Mouse (Mus musculus): ENCODE measurements around the gene Kxd1. TPM values are rescaled to one million over a fixed set of nuclear protein-coding genes. Genes with fewer than 3 reads are reported as not detected.

Kxd1 gene
- 10 to 100 TPM; 37.2 to 40.7 TPM for total RNA-seq (2021)
- long read RNA-seq, experiment 1, transcript Kxd1-201 (5 exons, 1,216 nt), result major isoform, 15 of 29 reads
- long read RNA-seq, experiment 1, partial matches to known transcripts, result 1 of 29 reads
- long read RNA-seq, experiment 1, other reads (novel, unspliced or antisense), result 11 of 29 reads
- long read RNA-seq, experiment 2, transcript Kxd1-201 (5 exons, 1,216 nt), result major isoform, 14 of 36 reads
- long read RNA-seq, experiment 2, partial matches to known transcripts, result 7 of 36 reads
- long read RNA-seq, experiment 2, other reads (novel, unspliced or antisense), result 12 of 36 reads

DNA sequence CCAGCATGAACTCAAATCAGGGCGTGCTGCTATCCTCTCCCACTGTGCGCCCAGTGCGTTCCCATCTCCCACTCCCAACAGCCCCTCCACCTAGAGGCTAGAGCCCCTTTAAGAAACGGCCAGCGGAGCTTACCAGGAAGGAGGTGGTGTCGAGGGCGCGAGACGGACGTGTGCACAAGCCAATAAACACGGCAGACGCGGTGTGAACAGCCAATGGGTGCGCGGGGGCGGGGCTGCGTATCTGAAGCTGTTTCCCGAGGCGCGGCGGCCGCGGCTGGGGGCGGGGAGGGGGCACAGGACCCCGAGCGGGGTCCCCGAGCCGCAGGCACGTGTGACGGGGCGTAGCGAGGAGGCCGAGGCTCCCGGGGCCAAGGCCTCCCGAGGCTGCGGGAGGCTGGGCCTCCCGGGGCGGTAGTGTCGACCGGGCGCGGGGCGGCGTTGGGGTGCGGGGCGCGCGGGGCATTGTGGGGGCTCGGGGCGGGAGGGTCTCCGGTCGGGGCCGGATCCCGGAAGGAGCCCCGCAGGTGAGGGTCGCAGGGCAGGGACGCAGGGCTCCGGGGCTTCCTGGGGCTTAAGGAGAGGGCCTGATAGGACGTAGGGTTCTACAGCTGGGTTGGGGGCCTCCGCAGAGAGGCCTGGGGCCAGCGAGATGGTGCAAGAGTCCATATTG is at the start of gene Kxd1, which contains the start of gene Fkbp8:
Gene Kxd1, minus strand, starts transcription at position 445 of the 670 bp plus-strand sequence.
Gene Fkbp8, plus strand, starts transcription at position 213 of the 670 bp plus-strand sequence.
- H3K4me3 ChIP-seq, result peak within 1 kb of the TSS; percentile 96
- TF ChIP-seq CTCF (conservative IDR thresholded peaks at IDR 0.05), result no peak
- DNase-seq (ENCODE audit: low spot score in 2 of 2), result peak; percentile 98 to 99
- peak within 1 kb of the TSS; percentile 96 for H3K27ac ChIP-seq

GRCm38 (mm10) chr8:70577207-70577606 is 49.5 kb upstream of the Kxd1 start:
- Histone ChIP-seq H3K27ac (no peak overlapping the region), H3K4me3 (no peak overlapping the region)
- DNase-seq (ENCODE audit: low spot score in 2 of 2), result no peak
- no peak for TF ChIP-seq CTCF (conservative IDR thresholded peaks at IDR 0.05)

- no peak for DNase-seq (ENCODE audit: low spot score in 2 of 2)
- Histone ChIP-seq H3K4me3 (no peak overlapping the region), H3K27ac (peak overlapping the region; percentile 63)
- no peak for TF ChIP-seq CTCF (conservative IDR thresholded peaks at IDR 0.05)
Observed at GRCm38 (mm10) chr8:70574915-70575314, 47.2 kb upstream of the Kxd1 start.

DNA sequence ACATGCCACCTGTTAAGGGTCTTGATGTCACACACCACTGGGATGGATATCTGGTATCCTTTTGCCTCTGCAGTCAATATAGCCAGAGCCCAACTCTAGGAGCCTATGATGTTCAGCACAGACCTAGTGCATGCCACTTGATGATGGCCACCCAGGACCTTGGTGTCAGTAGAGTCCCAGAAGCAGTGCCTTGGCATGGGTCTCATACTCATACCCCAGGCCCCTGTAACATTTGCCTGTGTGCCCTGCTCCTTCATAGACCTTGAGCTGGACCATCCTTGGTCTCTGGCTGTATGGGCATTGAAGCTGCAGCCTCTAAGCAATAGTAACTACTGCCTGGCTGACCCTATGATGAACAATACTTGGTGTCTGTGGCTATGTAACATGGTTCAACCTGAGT is 46.5 kb upstream of the Kxd1 start:
- peak overlapping the region; percentile 63 for H3K27ac ChIP-seq
- no peak for DNase-seq (ENCODE audit: low spot score in 2 of 2)
- TF ChIP-seq CTCF (conservative IDR thresholded peaks at IDR 0.05), result no peak

DNA sequence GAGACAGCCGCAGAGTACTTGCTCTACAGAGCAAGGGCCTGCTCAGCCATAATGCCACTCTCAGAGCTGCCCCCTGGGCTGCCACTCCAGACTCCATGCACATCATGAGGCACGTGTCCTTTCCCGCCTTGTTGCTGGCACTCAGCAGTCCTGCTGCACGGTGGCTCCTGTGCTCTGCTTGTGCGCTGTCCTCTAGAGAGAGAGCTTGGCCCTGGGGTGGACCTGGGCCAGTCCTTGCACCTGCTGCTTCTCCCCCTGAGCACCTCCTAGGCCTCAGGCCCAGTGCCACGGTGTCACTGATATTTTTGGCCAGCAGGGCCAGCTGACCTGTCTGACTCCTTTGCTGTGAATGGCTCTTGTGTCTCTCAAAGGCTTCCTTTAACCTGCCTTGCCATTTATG is 43.2 kb upstream of the Kxd1 start:
- Histone ChIP-seq H3K27ac (peak overlapping the region; percentile 53; the same call in 1 of the 2 replicates), H3K4me3 (no peak overlapping the region)
- DNase-seq (ENCODE audit: low spot score in 2 of 2), result no peak
- TF ChIP-seq CTCF (conservative IDR thresholded peaks at IDR 0.05), result no peak

More for the DNA sequence above, 46.5 kb upstream of the Kxd1 start:
- no peak overlapping the region for H3K4me3 ChIP-seq

DNA sequence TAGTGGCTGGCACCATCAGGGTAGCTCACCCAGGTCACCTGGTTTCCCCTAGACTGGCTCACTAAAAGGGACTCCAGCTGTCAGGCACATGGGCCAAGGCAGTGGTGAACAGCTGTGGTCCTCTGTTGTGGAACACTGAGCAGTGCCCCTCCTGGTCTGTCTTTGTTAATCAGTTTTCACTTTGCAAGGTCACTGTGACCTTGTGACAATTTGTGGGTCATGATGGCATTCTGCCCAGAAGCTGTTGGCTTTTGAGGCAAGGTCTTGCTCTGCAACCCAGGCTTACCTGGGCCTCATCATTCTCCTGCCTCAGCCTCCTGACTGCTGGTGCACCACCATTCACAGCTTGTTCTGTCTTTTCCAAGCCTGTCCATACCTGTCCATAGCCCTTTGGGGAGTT is 42.6 kb upstream of the Kxd1 start:
- Histone ChIP-seq H3K27ac (peak overlapping the region; percentile 53), H3K4me3 (no peak overlapping the region)
- no peak for DNase-seq (ENCODE audit: low spot score in 2 of 2)
- no peak for TF ChIP-seq CTCF (conservative IDR thresholded peaks at IDR 0.05)

DNA sequence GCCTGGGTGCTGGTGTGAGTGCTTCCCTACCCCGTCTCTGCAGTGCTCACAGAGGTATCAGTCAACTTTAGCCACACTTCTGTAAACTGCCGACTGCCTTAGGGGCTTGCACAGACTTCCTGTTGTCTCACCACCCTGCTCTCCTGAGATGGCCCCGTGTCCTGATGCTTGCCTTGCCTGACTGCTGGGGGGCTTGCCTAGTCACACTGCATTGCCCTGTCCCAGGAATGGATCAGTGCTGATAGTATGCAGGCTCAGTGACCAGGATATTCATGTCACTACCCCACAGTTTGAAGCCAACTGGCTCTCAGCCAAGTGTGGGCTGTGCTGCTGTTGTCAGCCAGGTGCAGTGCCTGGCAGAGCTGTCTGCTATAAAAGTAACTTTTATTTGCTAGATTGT is 37.8 kb upstream of the Kxd1 start:
- H3K27ac ChIP-seq, result peak overlapping the region; percentile 25; the same call in 1 of the 2 replicates
- no peak for DNase-seq (ENCODE audit: low spot score in 2 of 2)
- no peak overlapping the region for H3K4me3 ChIP-seq
- no peak for TF ChIP-seq CTCF (conservative IDR thresholded peaks at IDR 0.05)

DNA sequence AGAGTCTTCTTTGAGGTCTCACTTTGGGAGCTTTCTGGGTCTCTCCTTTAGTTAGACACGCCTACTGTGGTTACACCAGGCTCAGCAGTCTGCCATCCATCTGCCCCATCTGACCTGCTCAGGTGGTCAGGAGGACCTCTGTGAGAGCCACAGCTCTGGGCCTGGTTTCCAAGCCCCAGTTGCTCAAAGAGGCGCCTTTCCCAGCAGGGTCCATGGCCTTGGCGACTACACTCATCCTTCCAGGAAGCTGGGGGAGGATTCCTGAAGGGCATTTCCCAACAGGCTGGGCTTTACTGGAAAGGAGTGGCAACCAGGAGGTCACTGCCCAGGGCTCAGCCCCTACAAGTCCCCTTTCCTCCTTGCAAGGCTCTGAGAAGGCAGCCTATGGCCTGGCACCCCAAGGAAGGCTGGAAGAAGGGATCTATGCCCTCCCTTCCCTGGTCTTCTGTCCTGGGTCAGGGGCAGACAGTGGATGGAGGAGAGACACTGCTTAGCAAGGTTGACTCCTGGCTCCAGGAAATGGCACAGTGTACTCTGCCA is 37.0 kb upstream of the Kxd1 start:
- TF ChIP-seq CTCF (conservative IDR thresholded peaks at IDR 0.05), result no peak
- no peak overlapping the region for H3K4me3 ChIP-seq
- H3K27ac ChIP-seq, result peak overlapping the region; percentile 25; the same call in 1 of the 2 replicates
- no peak for DNase-seq (ENCODE audit: low spot score in 2 of 2)

DNA sequence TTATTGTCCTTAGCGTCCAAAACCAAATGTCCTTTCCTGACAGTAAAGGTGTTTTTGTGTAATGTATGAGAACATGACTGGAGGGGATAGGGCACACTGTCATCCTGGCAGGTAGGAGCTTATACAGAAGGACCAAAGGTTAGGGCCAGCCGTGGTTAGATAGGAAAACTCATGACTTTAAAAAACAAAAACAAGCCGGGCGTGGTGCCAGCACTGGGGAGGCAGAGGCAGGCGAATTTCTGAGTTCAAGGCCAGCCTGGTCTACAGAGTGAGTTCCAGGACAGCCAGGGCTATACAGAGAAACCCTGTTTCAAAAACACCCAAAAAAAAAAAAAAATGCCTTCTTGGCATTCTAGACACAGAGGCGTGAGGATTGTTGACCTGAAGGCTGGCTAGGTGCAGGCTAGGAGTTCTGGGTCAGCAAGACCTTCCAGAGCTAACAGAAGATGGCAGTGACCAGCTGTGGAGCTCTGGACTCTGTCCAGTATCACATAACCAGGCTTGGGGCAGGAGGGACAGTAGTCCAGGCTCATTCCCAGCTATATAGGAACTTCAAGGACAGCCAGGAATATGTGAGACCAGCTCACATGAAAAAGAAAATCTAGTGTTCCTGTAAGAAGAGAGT is 36.1 kb upstream of the Kxd1 start:
- H3K4me3 ChIP-seq, result no peak overlapping the region
- no peak for DNase-seq (ENCODE audit: low spot score in 2 of 2)
- H3K27ac ChIP-seq, result 0 out of 2 replicates have a peak overlapping the region, but pooled peaks have one; percentile 25
- TF ChIP-seq CTCF (conservative IDR thresholded peaks at IDR 0.05), result no peak

DNA sequence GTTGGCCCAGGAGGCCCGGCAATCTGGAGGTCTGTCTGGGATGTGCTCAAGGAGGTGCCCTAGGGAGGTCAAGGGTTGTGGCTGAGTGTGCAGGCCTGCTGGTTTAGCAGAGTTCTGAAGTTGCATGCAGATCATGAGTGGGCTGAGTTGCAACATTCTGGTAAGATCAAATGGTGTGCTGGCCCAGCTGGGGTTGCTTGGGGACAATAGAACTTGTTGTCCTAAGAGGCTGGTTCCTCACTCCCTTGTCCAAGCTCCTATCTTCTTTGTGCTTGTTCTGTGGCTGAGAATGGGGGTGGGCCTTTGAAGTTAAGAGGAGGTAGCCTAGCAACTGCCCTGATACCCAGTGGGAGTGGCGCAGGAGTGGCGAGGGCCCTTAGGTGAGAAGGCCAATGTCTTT is 35.0 kb upstream of the Kxd1 start:
- no peak for DNase-seq (ENCODE audit: low spot score in 2 of 2)
- no peak for TF ChIP-seq CTCF (conservative IDR thresholded peaks at IDR 0.05)
- peak overlapping the region; percentile 80 for H3K27ac ChIP-seq
- H3K4me3 ChIP-seq, result no peak overlapping the region

- Histone ChIP-seq H3K27ac (peak overlapping the region; percentile 80), H3K4me3 (no peak overlapping the region)
- TF ChIP-seq CTCF (conservative IDR thresholded peaks at IDR 0.05), result no peak
- DNase-seq (ENCODE audit: low spot score in 2 of 2), result no peak
Observed at GRCm38 (mm10) chr8:70561809-70562535, 34.2 kb upstream of the Kxd1 start.

- TF ChIP-seq CTCF (conservative IDR thresholded peaks at IDR 0.05), result no peak
- Histone ChIP-seq H3K27ac (peak overlapping the region; percentile 80), H3K4me3 (no peak overlapping the region)
- DNase-seq (ENCODE audit: low spot score in 2 of 2), result no peak
Observed at GRCm38 (mm10) chr8:70561357-70561756, 33.6 kb upstream of the Kxd1 start.

Measured in layer of hippocampus, adult 2 months (tissue).